Mouse (Mus musculus): ENCODE data around the gene Cep68. TPM values are rescaled to one million over a fixed set of nuclear protein-coding genes. Genes with fewer than 3 reads are reported as not detected.

The Cep68 gene
- polyA plus RNA-seq, 1 experiment from 2014 or later: 35.3 TPM

DNA sequence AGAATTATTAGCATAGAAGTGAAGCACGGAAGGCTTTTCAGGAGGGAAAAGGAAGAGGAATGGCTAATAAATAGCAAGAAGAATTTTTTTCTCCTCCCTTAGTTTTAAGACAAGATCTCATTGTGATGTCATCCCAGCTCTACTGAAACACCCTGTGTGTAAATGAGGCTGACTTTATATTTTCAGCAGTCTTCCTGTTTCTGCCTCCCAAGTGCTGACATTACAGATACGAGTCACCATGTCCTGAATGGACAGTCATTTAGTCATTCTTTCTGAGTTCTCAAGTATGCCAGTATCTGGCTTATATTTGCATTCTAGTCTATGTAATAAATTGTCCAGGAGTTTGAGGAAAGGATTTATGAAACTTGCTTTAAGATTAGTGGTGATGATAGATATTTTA lies 44.9 kb downstream of the Cep68 start:
- H3K4me2 ChIP-seq (ENCODE audit: low read depth): no peak overlapping the region
- no peak overlapping the region for H3K4me3 ChIP-seq (ENCODE audit: low read depth, low read length)
- no peak overlapping the region for H3K9ac ChIP-seq (ENCODE audit: low read length)
- H3K27me3 ChIP-seq (ENCODE audit: control insufficient read depth, insufficient read depth, low read length): no peaks in the 10 kb centered on the region
- H3K9me3 ChIP-seq (ENCODE audit: control insufficient read depth, low read length): no peaks in the 10 kb centered on the region
- DNase-seq (ENCODE audit: low spot score) (no peak), ATAC-seq (ENCODE audit: insufficient read depth, low FRiP score, low TSS enrichment) (no peak)
- H3K27ac ChIP-seq (ENCODE audit: low read depth, low read length): no peak overlapping the region
- peaks cover 15% of the 10 kb centered on the region for H3K4me1 ChIP-seq (ENCODE audit: control insufficient read depth, insufficient read depth, low read length)
- no peaks in the 10 kb centered on the region for H3K36me3 ChIP-seq (ENCODE audit: control insufficient read depth, insufficient read depth, low read length)
- 88% methylated on average over 2 of the region's 2 CpGs for WGBS

GRCm38 (mm10) chr11:20202299-20203011 lies 46.8 kb downstream of the Cep68 start:
- WGBS: 71% methylated on average over 7 of the region's 7 CpGs
- no peak for DNase-seq (ENCODE audit: low spot score)
- H3K4me3 ChIP-seq (ENCODE audit: low read depth, low read length): peak overlapping the region; percentile 98
- H3K36me3 ChIP-seq (ENCODE audit: control insufficient read depth, insufficient read depth, low read length): no peaks in the 10 kb centered on the region
- peaks cover 15% of the 10 kb centered on the region for H3K4me1 ChIP-seq (ENCODE audit: control insufficient read depth, insufficient read depth, low read length)
- H3K9me3 ChIP-seq (ENCODE audit: control insufficient read depth, low read length): no peaks in the 10 kb centered on the region
- peak overlapping the region; percentile 93 for H3K9ac ChIP-seq (ENCODE audit: low read length)
- no peak overlapping the region for H3K27ac ChIP-seq (ENCODE audit: low read depth, low read length)
- H3K4me2 ChIP-seq (ENCODE audit: low read depth): peak overlapping the region; percentile 71
- no peaks in the 10 kb centered on the region for H3K27me3 ChIP-seq (ENCODE audit: control insufficient read depth, insufficient read depth, low read length)
- ATAC-seq (ENCODE audit: insufficient read depth, low FRiP score, low TSS enrichment): no peak

- 0% methylated on average over 36 of the region's 40 CpGs for WGBS
- H3K4me2 ChIP-seq (ENCODE audit: low read depth): peak overlapping the region; percentile 71
- H3K4me3 ChIP-seq (ENCODE audit: low read depth, low read length): peak overlapping the region; percentile 98
- H3K27me3 ChIP-seq (ENCODE audit: control insufficient read depth, insufficient read depth, low read length): no peaks in the 10 kb centered on the region
- H3K27ac ChIP-seq (ENCODE audit: low read depth, low read length): peak overlapping the region; percentile 93
- peak; percentile 22; the same call in 1 of the 2 replicates for ATAC-seq (ENCODE audit: insufficient read depth, low FRiP score, low TSS enrichment)
- peak overlapping the region; percentile 93 for H3K9ac ChIP-seq (ENCODE audit: low read length)
- H3K36me3 ChIP-seq (ENCODE audit: control insufficient read depth, insufficient read depth, low read length): no peaks in the 10 kb centered on the region
- H3K9me3 ChIP-seq (ENCODE audit: control insufficient read depth, low read length): no peaks in the 10 kb centered on the region
- peak; percentile 62 for DNase-seq (ENCODE audit: low spot score)
- H3K4me1 ChIP-seq (ENCODE audit: control insufficient read depth, insufficient read depth, low read length): peaks cover 15% of the 10 kb centered on the region
These were observed 47.5 kb downstream of the Cep68 start for GRCm38 (mm10) chr11:20201661-20202101.

GRCm38 (mm10) chr11:20200713-20201575 lies 48.3 kb downstream of the Cep68 start, which contains the start of gene Rab1a:
Gene Rab1a, plus strand, starts transcription at chr11:20201432.
- Histone ChIP-seq H3K27me3 (ENCODE audit: control insufficient read depth, insufficient read depth, low read length) (no peaks in the 10 kb centered on the region), H3K4me3 (ENCODE audit: low read depth, low read length) (peak within 1 kb of the TSS; percentile 98), H3K4me2 (ENCODE audit: low read depth) (peak within 1 kb of the TSS; percentile 71), H3K4me1 (ENCODE audit: control insufficient read depth, insufficient read depth, low read length) (peaks cover 14% of the 10 kb centered on the region), H3K27ac (ENCODE audit: low read depth, low read length) (peak within 1 kb of the TSS; percentile 93), H3K9me3 (ENCODE audit: control insufficient read depth, low read length) (no peaks in the 10 kb centered on the region), H3K36me3 (ENCODE audit: control insufficient read depth, insufficient read depth, low read length) (no peaks in the 10 kb centered on the region), H3K9ac (ENCODE audit: low read length) (peak within 1 kb of the TSS; percentile 93)
- ATAC-seq (ENCODE audit: insufficient read depth, low FRiP score, low TSS enrichment): peak; percentile 99
- peak; percentile 100 for DNase-seq (ENCODE audit: low spot score)
- 1% methylated on average over 43 of the region's 54 CpGs for WGBS

GRCm38 (mm10) chr11:20193100-20193736 lies 56.0 kb downstream of the Cep68 start:
- no peaks in the 10 kb centered on the region for H3K27me3 ChIP-seq (ENCODE audit: control insufficient read depth, insufficient read depth, low read length)
- no peak overlapping the region for H3K9ac ChIP-seq (ENCODE audit: low read length)
- H3K4me1 ChIP-seq (ENCODE audit: control insufficient read depth, insufficient read depth, low read length): no peaks in the 10 kb centered on the region
- no peaks in the 10 kb centered on the region for H3K9me3 ChIP-seq (ENCODE audit: control insufficient read depth, low read length)
- H3K27ac ChIP-seq (ENCODE audit: low read depth, low read length): no peak overlapping the region
- 90% methylated on average over 4 of the region's 4 CpGs for whole genome bisulfite sequencing
- DNase-seq (ENCODE audit: low spot score) (no peak), ATAC-seq (ENCODE audit: insufficient read depth, low FRiP score, low TSS enrichment) (no peak)
- no peaks in the 10 kb centered on the region for H3K36me3 ChIP-seq (ENCODE audit: control insufficient read depth, insufficient read depth, low read length)
- no peak overlapping the region for H3K4me3 ChIP-seq (ENCODE audit: low read depth, low read length)
- no peak overlapping the region for H3K4me2 ChIP-seq (ENCODE audit: low read depth)

DNA sequence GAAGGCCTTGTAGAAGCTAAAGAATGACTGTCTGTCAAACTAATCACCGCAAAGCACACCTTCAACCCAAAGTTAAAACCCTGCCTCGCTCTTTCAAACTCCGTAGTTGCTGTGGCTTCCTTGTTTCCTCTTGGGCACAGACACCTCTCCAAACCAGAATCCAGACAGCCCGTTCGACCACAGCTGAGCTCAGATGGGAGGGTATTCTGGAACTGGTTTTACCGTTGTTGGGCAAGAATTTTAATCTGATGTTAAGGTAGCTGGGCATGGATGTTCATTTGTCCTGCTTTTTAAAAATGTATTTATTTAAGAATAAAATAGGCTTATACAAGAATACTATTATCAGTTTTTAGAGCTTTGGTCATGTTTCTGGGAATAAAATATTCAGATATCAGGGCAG lies 62.0 kb downstream of the Cep68 start:
- ATAC-seq (ENCODE audit: insufficient read depth, low FRiP score, low TSS enrichment): no peak
- DNase-seq (ENCODE audit: low spot score): no peak
- Histone ChIP-seq H3K4me2 (ENCODE audit: low read depth) (no peak overlapping the region), H3K27me3 (ENCODE audit: control insufficient read depth, insufficient read depth, low read length) (no peaks in the 10 kb centered on the region), H3K27ac (ENCODE audit: low read depth, low read length) (no peak overlapping the region), H3K9ac (ENCODE audit: low read length) (no peak overlapping the region), H3K4me3 (ENCODE audit: low read depth, low read length) (no peak overlapping the region), H3K36me3 (ENCODE audit: control insufficient read depth, insufficient read depth, low read length) (no peaks in the 10 kb centered on the region), H3K4me1 (ENCODE audit: control insufficient read depth, insufficient read depth, low read length) (no peaks in the 10 kb centered on the region), H3K9me3 (ENCODE audit: control insufficient read depth, low read length) (no peaks in the 10 kb centered on the region)
- 78% methylated on average over 6 of the region's 6 CpGs for WGBS

Other genes starting within 250 kb of the Cep68 start
- 75.1 and 78.0 TPM in 2 replicates for gene Actr2, start 136.5 kb downstream of the Cep68 start, polyA plus RNA-seq (2014; fragmentation: Nextera tagmentation; extraction: Ambion mirVana)
- 252 and 253 TPM in 2 replicates for gene Rab1a, start 48.0 kb downstream of the Cep68 start, polyA plus RNA-seq (2014; fragmentation: Nextera tagmentation; extraction: Ambion mirVana)
- 21.2 and 22.9 TPM in 2 replicates for gene Slc1a4, start 83.3 kb upstream of the Cep68 start, polyA plus RNA-seq (2014; fragmentation: Nextera tagmentation; extraction: Ambion mirVana)

Data from neural tube, embryonic 11.5 days (tissue).